Mouse (Mus musculus) liver, embryonic 14.5 days (tissue): ENCODE measurements around the gene Gm11492. TPM values are rescaled to one million over a fixed set of nuclear protein-coding genes. Genes with fewer than 3 reads are reported as not detected.

ENCODE experiments used
- ATAC-seq: fragments of 200-750 bp; cut with Nextera tagmentation; 2 replicates; pipeline ENCODE4 v1.8.0; 2017; ENCODE audit warnings: moderate number of reproducible peaks, mild to moderate bottlenecking, moderate library complexity; ENCODE audit not compliant: insufficient read depth
- DNase-seq, 3 experiments: peaks; one replicate each; pipeline ENCODE4 v3.0.0-alpha.2; 2012 to 2013; ENCODE audit warnings: low read depth in 3 of 3, low spot score in 3 of 3
- H3K27ac ChIP-seq: fragments of 300-500 bp; sonication (generic); 2 replicates; pipeline ENCODE4 v1.5.1; 2014; ENCODE audit warnings: moderate library complexity, mild to moderate bottlenecking, control low read depth, inconsistent platforms
- H3K27me3 ChIP-seq: fragments of 300-500 bp; sonication (generic); 2 replicates; pipeline ENCODE4 v1.6.1; 2014; ENCODE audit warnings: mild to moderate bottlenecking, low read length, moderate library complexity; ENCODE audit not compliant: control insufficient read depth, insufficient read depth
- H3K36me3 ChIP-seq: fragments of 300-500 bp; sonication (generic); replicated peaks from 2 replicates; pipeline ENCODE4 v1.6.1; 2014; ENCODE audit warnings: low read depth; ENCODE audit not compliant: control insufficient read depth, insufficient read depth
- H3K4me1 ChIP-seq, 2 experiments: fragments of 200-500 bp in 1 of 2; fragments of 300-500 bp in 1 of 2; sonication (generic) in 1 of 2; replicated peaks; 2 replicates each; pipeline ENCODE4 v1.6.1; 2012 to 2014; ENCODE audit warnings: antibody characterized with exemption in 1 of 2, inconsistent platforms in 1 of 2, low read length in 1 of 2; ENCODE audit not compliant: control insufficient read depth in 2 of 2, insufficient read depth in 2 of 2
- H3K4me2 ChIP-seq: fragments of 300-500 bp; sonication (generic); 2 replicates; pipeline ENCODE4 v1.6.1; 2014; ENCODE audit warnings: low read depth, mild to moderate bottlenecking, control low read depth, moderate library complexity
- H3K4me3 ChIP-seq, 2 experiments: fragments of 200-500 bp in 1 of 2; fragments of 300-500 bp in 1 of 2; sonication (generic) in 1 of 2; 2 replicates each; pipeline ENCODE4 v1.5.1; 2012 to 2014; ENCODE audit warnings: low read depth in 2 of 2, low read length in 2 of 2, mild to moderate bottlenecking in 2 of 2, control low read depth in 1 of 2, inconsistent platforms in 1 of 2, moderate library complexity in 1 of 2; ENCODE audit not compliant: insufficient read depth in 1 of 2
- H3K9ac ChIP-seq: fragments of 300-500 bp; sonication (generic); replicated peaks from 2 replicates; pipeline ENCODE4 v1.6.1; 2014; ENCODE audit warnings: mild to moderate bottlenecking, control low read depth, moderate library complexity
- H3K9me3 ChIP-seq: fragments of 300-500 bp; sonication (generic); 2 replicates; pipeline ENCODE4 v1.6.1; 2016; ENCODE audit warnings: low read length, mixed read lengths; ENCODE audit not compliant: control insufficient read depth
- CTCF ChIP-seq: IDR thresholded peaks from 2 replicates; pipeline ENCODE4 v1.5.1; 2016; ENCODE audit warnings: antibody characterized with exemption, low read depth, control low read depth
- EP300 ChIP-seq: IDR thresholded peaks from 2 replicates; pipeline ENCODE4 v1.6.1; 2016; ENCODE audit warnings: antibody characterized with exemption, low read depth
- WGBS: fragments of 180-500 bp; shearing (Covaris S2); extraction: QIAGEN DNeasy Blood & Tissue Kit; methylation state at CpG from one replicate; pipeline ENCODE4 v1.1.7; 2014; ENCODE audit not compliant: insufficient replicate concordance; 5-methylcytosine and 5-hydroxymethylcytosine counted together
- polyA plus RNA-seq, 2 experiments: library from polyadenylated mRNA; depleted of rRNA in 1 of 2; stranded (reverse) in 1 of 2; unstranded in 1 of 2; fragments of >200 nt; fragmentation: Nextera tagmentation in 1 of 2; extraction: Ambion mirVana in 1 of 2; gene quantifications; 2 replicates each; pipeline versions ENCODE4 v1.2.1 to v1.2.3; 2012 to 2014

Gene Gm11492
- polyA plus RNA-seq, 2 experiments: not detected

GRCm38 (mm10) chr11:87592354-87592695 lies 25.9 kb downstream of the Gm11492 start:
- peak overlapping the region; percentile 79 to 80 for H3K4me3 ChIP-seq
- no peaks in the 10 kb centered on the region for H3K9me3 ChIP-seq
- DNase-seq (no peak), ATAC-seq (no peak)
- peaks cover under 1% of the 10 kb centered on the region; the same call in 1 of the 2 replicates for H3K36me3 ChIP-seq
- peak overlapping the region; percentile 52 for H3K27ac ChIP-seq
- no peak for TF ChIP-seq EP300
- peak; percentile 58 for TF ChIP-seq CTCF
- peak overlapping the region; percentile 94 for H3K4me2 ChIP-seq
- peaks cover 27 to 34% of the 10 kb centered on the region in 2 experiments for H3K4me1 ChIP-seq
- H3K27me3 ChIP-seq: no peaks in the 10 kb centered on the region
- 0% methylated on average over 15 of the region's 15 CpGs for WGBS
- peak overlapping the region; percentile 82 for H3K9ac ChIP-seq

- no peaks in the 10 kb centered on the region for H3K9me3 ChIP-seq
- peak overlapping the region; percentile 94 for H3K4me2 ChIP-seq
- TF ChIP-seq EP300 (no peak), CTCF (no peak; the same call in 1 of the 2 replicates)
- WGBS: 28% methylated on average over 13 of the region's 13 CpGs
- ATAC-seq (no peak), DNase-seq (no peak)
- H3K36me3 ChIP-seq: peaks cover 7% of the 10 kb centered on the region; the same call in 1 of the 2 replicates
- H3K9ac ChIP-seq: peak overlapping the region; percentile 82
- H3K27ac ChIP-seq: peak overlapping the region; percentile 52
- no peaks in the 10 kb centered on the region for H3K27me3 ChIP-seq
- peaks cover 27 to 34% of the 10 kb centered on the region in 2 experiments for H3K4me1 ChIP-seq
- peak overlapping the region; percentile 79 to 80 for H3K4me3 ChIP-seq
Measured at GRCm38 (mm10) chr11:87592713-87593598, 26.5 kb downstream of the Gm11492 start.

GRCm38 (mm10) chr11:87595327-87595841 lies 28.9 kb downstream of the Gm11492 start:
- H3K4me1 ChIP-seq: peaks cover 24 to 32% of the 10 kb centered on the region in 2 experiments
- no peaks in the 10 kb centered on the region for H3K27me3 ChIP-seq
- no peaks in the 10 kb centered on the region for H3K9me3 ChIP-seq
- WGBS: 2% methylated on average over 34 of the region's 37 CpGs
- H3K4me3 ChIP-seq: peak overlapping the region; percentile 45 to 62
- H3K36me3 ChIP-seq: peaks cover 28% of the 10 kb centered on the region
- DNase-seq: peak; percentile 78 to 85 (median 79)
- H3K4me2 ChIP-seq: peak overlapping the region; percentile 91
- no peak overlapping the region for H3K27ac ChIP-seq
- H3K9ac ChIP-seq: peak overlapping the region; percentile 67
- ATAC-seq: peak; percentile 22
- TF ChIP-seq EP300 (no peak), CTCF (0 out of 2 replicates have a peak, but pooled peaks have one; percentile 16)

GRCm38 (mm10) chr11:87595976-87596375 lies 29.5 kb downstream of the Gm11492 start:
- peak overlapping the region; percentile 91 for H3K4me2 ChIP-seq
- 39% methylated on average over 7 of the region's 7 CpGs for whole genome bisulfite sequencing
- no peaks in the 10 kb centered on the region for H3K9me3 ChIP-seq
- ATAC-seq (no peak), DNase-seq (no peak)
- no peaks in the 10 kb centered on the region for H3K27me3 ChIP-seq
- TF ChIP-seq CTCF (no peak), EP300 (no peak)
- peak overlapping the region; percentile 67 for H3K9ac ChIP-seq
- peaks cover 21 to 27% of the 10 kb centered on the region in 2 experiments for H3K4me1 ChIP-seq
- peaks cover 30% of the 10 kb centered on the region for H3K36me3 ChIP-seq
- peak overlapping the region; percentile 45 to 62 for H3K4me3 ChIP-seq
- H3K27ac ChIP-seq: no peak overlapping the region

GRCm38 (mm10) chr11:87596492-87596891 lies 30.0 kb downstream of the Gm11492 start:
- Histone ChIP-seq H3K27ac (no peak overlapping the region), H3K36me3 (peaks cover 33% of the 10 kb centered on the region), H3K9me3 (no peaks in the 10 kb centered on the region), H3K9ac (no peak overlapping the region), H3K27me3 (no peaks in the 10 kb centered on the region), H3K4me1 (peaks cover 21 to 27% of the 10 kb centered on the region in 2 experiments), H3K4me2 (peak overlapping the region; percentile 91; the same call in 1 of the 2 replicates), H3K4me3 (no peak overlapping the region)
- TF ChIP-seq EP300 (no peak), CTCF (no peak)
- no peak for DNase-seq
- no peak for ATAC-seq
- 76% methylated on average over 2 of the region's 2 CpGs for WGBS
